Mouse (Mus musculus) hindbrain, embryonic 16.5 days (tissue): ENCODE results near the gene Clock. TPM values are rescaled to one million over a fixed set of nuclear protein-coding genes. Genes with fewer than 3 reads are reported as not detected.
A peak's percentile ranks its signal among the peaks of the same experiment; 100 is the strongest.

Source experiments
- ATAC-seq: fragments of 200-750 bp; cut with Nextera tagmentation; 2 replicates; pipeline ENCODE4 v1.8.0; 2017; ENCODE audit warnings: moderate TSS enrichment, moderate library complexity
- H3K27ac ChIP-seq: fragments of 300-500 bp; sonication (generic); 2 replicates; pipeline ENCODE4 v1.5.1; 2014; ENCODE audit warnings: low read depth, mild to moderate bottlenecking, control low read depth, low read length, moderate library complexity
- H3K27me3 ChIP-seq: fragments of 300-500 bp; sonication (generic); replicated peaks from 2 replicates; pipeline ENCODE4 v1.6.1; 2014; ENCODE audit warnings: low read length; ENCODE audit not compliant: control insufficient read depth, insufficient read depth
- H3K36me3 ChIP-seq: fragments of 300-500 bp; sonication (generic); 2 replicates; pipeline ENCODE4 v1.6.1; 2014; ENCODE audit warnings: mild to moderate bottlenecking, low read length, moderate library complexity, mixed read lengths; ENCODE audit not compliant: control insufficient read depth, insufficient read depth
- H3K4me1 ChIP-seq: fragments of 300-500 bp; sonication (generic); 2 replicates; pipeline ENCODE4 v1.6.1; 2014; ENCODE audit warnings: low read depth, low read length; ENCODE audit not compliant: control insufficient read depth, insufficient read depth
- H3K4me2 ChIP-seq: fragments of 300-500 bp; sonication (generic); 2 replicates; pipeline ENCODE4 v1.6.1; 2014; ENCODE audit warnings: mild to moderate bottlenecking, low read length, control low read depth, moderate library complexity
- H3K4me3 ChIP-seq: fragments of 300-500 bp; sonication (generic); 2 replicates; pipeline ENCODE4 v1.5.1; 2014; ENCODE audit warnings: mild to moderate bottlenecking, low read length, control low read depth, moderate library complexity
- H3K9ac ChIP-seq: fragments of 300-500 bp; sonication (generic); 2 replicates; pipeline ENCODE4 v1.6.1; 2014; ENCODE audit warnings: low read depth, mild to moderate bottlenecking, control low read depth, low read length, moderate library complexity
- H3K9me3 ChIP-seq: fragments of 300-500 bp; sonication (generic); 2 replicates; pipeline ENCODE4 v1.6.1; 2014; ENCODE audit warnings: mild to moderate bottlenecking, low read length, moderate library complexity; ENCODE audit not compliant: control insufficient read depth
- WGBS: fragments of 180-500 bp; shearing (Covaris S2); extraction: QIAGEN DNeasy Blood & Tissue Kit; methylation state at CpG from one replicate; pipeline ENCODE4 v1.1.7; 2014; 5-methylcytosine and 5-hydroxymethylcytosine counted together
- polyA plus RNA-seq: library from polyadenylated mRNA; unstranded; fragments of >200 nt; fragmentation: Nextera tagmentation; extraction: Ambion mirVana; gene quantifications from 2 replicates; pipeline ENCODE4 v1.2.1, GENCODE M21; 2015

The Clock gene
- polyA plus RNA-seq, 1 experiment from 2014 or later: 13.1 TPM

- H3K36me3 ChIP-seq: no peaks in the 10 kb centered on the region
- H3K4me3 ChIP-seq: no peak overlapping the region
- no peaks in the 10 kb centered on the region for H3K9me3 ChIP-seq
- H3K27me3 ChIP-seq: no peaks in the 10 kb centered on the region
- H3K4me2 ChIP-seq: no peak overlapping the region
- ATAC-seq: no peak
- no peak overlapping the region for H3K9ac ChIP-seq
- H3K4me1 ChIP-seq: peaks cover 5% of the 10 kb centered on the region
- WGBS: 95% methylated on average over 4 of the region's 4 CpGs
- H3K27ac ChIP-seq: no peak overlapping the region
Observed at GRCm38 (mm10) chr5:76190609-76191008, 114.0 kb downstream of the Clock start.

- H3K27ac ChIP-seq: no peak overlapping the region
- 89% methylated on average over 5 of the region's 5 CpGs for WGBS
- H3K9me3 ChIP-seq: no peaks in the 10 kb centered on the region
- no peak overlapping the region for H3K4me3 ChIP-seq
- peaks cover 15% of the 10 kb centered on the region for H3K4me1 ChIP-seq
- no peaks in the 10 kb centered on the region for H3K36me3 ChIP-seq
- no peak overlapping the region for H3K4me2 ChIP-seq
- no peak overlapping the region for H3K9ac ChIP-seq
- ATAC-seq: no peak
- no peaks in the 10 kb centered on the region for H3K27me3 ChIP-seq
Observed at GRCm38 (mm10) chr5:76187885-76188284, 116.7 kb downstream of the Clock start.

- Histone ChIP-seq H3K27me3 (no peaks in the 10 kb centered on the region), H3K9ac (peak overlapping the region; percentile 98), H3K36me3 (no peaks in the 10 kb centered on the region), H3K4me3 (peak overlapping the region; percentile 99), H3K27ac (peak overlapping the region; percentile 93), H3K4me1 (peaks cover 15% of the 10 kb centered on the region), H3K9me3 (no peaks in the 10 kb centered on the region), H3K4me2 (peak overlapping the region; percentile 95)
- 4% methylated on average over 38 of the region's 38 CpGs for whole genome bisulfite sequencing
- peak; percentile 83 for ATAC-seq
Observed at GRCm38 (mm10) chr5:76184286-76185080, 120.1 kb downstream of the Clock start.

GRCm38 (mm10) chr5:76183750-76184261, 120.8 kb downstream of the Clock start, which contains the start of gene Tmem165:
Gene Tmem165 (plus strand): TSS chr5:76183880.
- ATAC-seq: peak; percentile 99
- Histone ChIP-seq H3K27me3 (no peaks in the 10 kb centered on the region), H3K9me3 (no peaks in the 10 kb centered on the region), H3K4me2 (peak within 1 kb of the TSS; percentile 95), H3K4me3 (peak within 1 kb of the TSS; percentile 99), H3K4me1 (peaks cover 15% of the 10 kb centered on the region), H3K27ac (peak within 1 kb of the TSS; percentile 93), H3K9ac (peak within 1 kb of the TSS; percentile 98), H3K36me3 (no peaks in the 10 kb centered on the region)
- WGBS: 0% methylated on average over 38 of the region's 62 CpGs

GRCm38 (mm10) chr5:76183043-76183749, 121.4 kb downstream of the Clock start:
- ATAC-seq: no peak
- WGBS: 43% methylated on average over 17 of the region's 17 CpGs
- H3K27ac ChIP-seq: peak overlapping the region; percentile 70
- peak overlapping the region; percentile 98 for H3K9ac ChIP-seq
- H3K4me1 ChIP-seq: peaks cover 15% of the 10 kb centered on the region
- H3K4me2 ChIP-seq: peak overlapping the region; percentile 95
- H3K36me3 ChIP-seq: no peaks in the 10 kb centered on the region
- H3K4me3 ChIP-seq: peak overlapping the region; percentile 99
- H3K9me3 ChIP-seq: no peaks in the 10 kb centered on the region
- H3K27me3 ChIP-seq: no peaks in the 10 kb centered on the region

GRCm38 (mm10) chr5:76182326-76182725, 122.3 kb downstream of the Clock start:
- Histone ChIP-seq H3K9ac (no peak overlapping the region), H3K4me1 (peaks cover 12% of the 10 kb centered on the region), H3K36me3 (no peaks in the 10 kb centered on the region), H3K27me3 (no peaks in the 10 kb centered on the region), H3K4me2 (no peak overlapping the region), H3K27ac (no peak overlapping the region), H3K9me3 (no peaks in the 10 kb centered on the region), H3K4me3 (no peak overlapping the region)
- ATAC-seq: no peak
- WGBS: 64% methylated on average over 3 of the region's 3 CpGs

- Histone ChIP-seq H3K4me3 (no peak overlapping the region), H3K36me3 (no peaks in the 10 kb centered on the region), H3K27ac (no peak overlapping the region), H3K4me1 (peaks cover 2% of the 10 kb centered on the region), H3K27me3 (no peaks in the 10 kb centered on the region), H3K4me2 (no peak overlapping the region), H3K9ac (no peak overlapping the region), H3K9me3 (no peaks in the 10 kb centered on the region)
- 92% methylated on average over 5 of the region's 5 CpGs for WGBS
- ATAC-seq: no peak
Observed at GRCm38 (mm10) chr5:76179791-76180190, 124.8 kb downstream of the Clock start.

- Histone ChIP-seq H3K9me3 (no peaks in the 10 kb centered on the region), H3K36me3 (no peaks in the 10 kb centered on the region), H3K4me3 (no peak overlapping the region), H3K4me2 (no peak overlapping the region), H3K27me3 (no peaks in the 10 kb centered on the region), H3K27ac (no peak overlapping the region), H3K4me1 (no peaks in the 10 kb centered on the region; the same call in 1 of the 2 replicates), H3K9ac (no peak overlapping the region)
- WGBS: 96% methylated on average over 5 of the region's 5 CpGs
- no peak for ATAC-seq
Observed at GRCm38 (mm10) chr5:76179171-76179570, 125.4 kb downstream of the Clock start.

GRCm38 (mm10) chr5:76177664-76178063, 126.9 kb downstream of the Clock start:
- Histone ChIP-seq H3K36me3 (no peaks in the 10 kb centered on the region), H3K4me3 (no peak overlapping the region), H3K4me1 (no peaks in the 10 kb centered on the region), H3K9me3 (no peaks in the 10 kb centered on the region), H3K4me2 (no peak overlapping the region), H3K9ac (no peak overlapping the region), H3K27me3 (no peaks in the 10 kb centered on the region), H3K27ac (no peak overlapping the region)
- WGBS: 87% methylated on average over 7 of the region's 7 CpGs
- no peak for ATAC-seq
